Mouse (Mus musculus): ENCODE measurements at regions not wholly inside any gene's neighbourhood (a gene's known extent, or its start where the extent isn't known, plus 50 kb on each side); places are given as distances from the start of the nearest gene placed in this dataset.

- DNase-seq (ENCODE audit: low spot score), result no peak
- no peaks in the 10 kb centered on the region for H3K4me1 ChIP-seq
- no peaks in the 10 kb centered on the region for H3K36me3 ChIP-seq
- H3K4me3 ChIP-seq, result no peak overlapping the region
- H3K9me3 ChIP-seq (replicated peaks), result no peaks in the 10 kb centered on the region
- no peak overlapping the region for H3K27ac ChIP-seq (replicated peaks)
- H3K27me3 ChIP-seq (ENCODE audit: low read depth, poor library complexity, severe bottlenecking), result no peaks in the 10 kb centered on the region
- 91% methylated on average over 1 of the region's 1 CpGs for WGBS
Observed at GRCm38 (mm10) chr14:53901103-53901502, 352.8 kb downstream of the Dad1 start.

GRCm38 (mm10) chr14:53881304-53881703 is 372.6 kb downstream of the Dad1 start:
- WGBS, result 18% methylated on average over 3 of the region's 3 CpGs
- Histone ChIP-seq H3K27me3 (ENCODE audit: low read depth, poor library complexity, severe bottlenecking) (no peaks in the 10 kb centered on the region), H3K36me3 (no peaks in the 10 kb centered on the region), H3K4me3 (no peak overlapping the region), H3K9me3 (replicated peaks) (no peaks in the 10 kb centered on the region), H3K27ac (replicated peaks) (no peak overlapping the region), H3K4me1 (no peaks in the 10 kb centered on the region)
- DNase-seq (ENCODE audit: low spot score), result no peak

DNA sequence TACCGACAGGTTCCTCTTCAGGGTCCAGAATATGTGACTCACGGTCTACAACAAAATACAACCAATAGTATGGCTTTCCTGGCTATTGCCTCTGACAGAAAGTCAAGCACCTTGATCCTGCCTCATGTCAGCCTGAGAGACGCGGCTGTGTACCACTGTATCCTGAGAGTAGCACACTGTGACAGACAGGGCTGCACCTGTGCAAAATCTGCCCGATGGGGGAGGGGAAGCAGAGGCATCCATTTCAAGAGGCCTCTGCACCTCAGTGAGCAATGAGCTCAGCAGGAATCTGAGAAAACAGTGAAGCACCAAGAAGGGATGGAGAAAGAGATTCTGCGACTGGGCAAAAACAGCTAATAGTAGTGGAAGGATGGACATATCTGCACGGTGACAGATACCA is 377.3 kb downstream of the Dad1 start:
- no peaks in the 10 kb centered on the region for H3K9me3 ChIP-seq (replicated peaks)
- no peak overlapping the region for H3K4me3 ChIP-seq
- no peak overlapping the region for H3K27ac ChIP-seq (replicated peaks)
- H3K36me3 ChIP-seq, result no peaks in the 10 kb centered on the region
- H3K27me3 ChIP-seq (ENCODE audit: low read depth, poor library complexity, severe bottlenecking), result no peaks in the 10 kb centered on the region
- WGBS, result 70% methylated on average over 7 of the region's 7 CpGs
- DNase-seq (ENCODE audit: low spot score), result no peak
- H3K4me1 ChIP-seq, result no peaks in the 10 kb centered on the region

- Histone ChIP-seq H3K27ac (replicated peaks) (no peak overlapping the region), H3K27me3 (ENCODE audit: low read depth, poor library complexity, severe bottlenecking) (no peaks in the 10 kb centered on the region), H3K4me3 (no peak overlapping the region), H3K36me3 (no peaks in the 10 kb centered on the region), H3K9me3 (replicated peaks) (no peaks in the 10 kb centered on the region), H3K4me1 (no peaks in the 10 kb centered on the region)
- 56% methylated on average over 6 of the region's 6 CpGs for WGBS
- no peak for DNase-seq (ENCODE audit: low spot score)
Observed at GRCm38 (mm10) chr14:53875736-53876135, 378.2 kb downstream of the Dad1 start.

DNA sequence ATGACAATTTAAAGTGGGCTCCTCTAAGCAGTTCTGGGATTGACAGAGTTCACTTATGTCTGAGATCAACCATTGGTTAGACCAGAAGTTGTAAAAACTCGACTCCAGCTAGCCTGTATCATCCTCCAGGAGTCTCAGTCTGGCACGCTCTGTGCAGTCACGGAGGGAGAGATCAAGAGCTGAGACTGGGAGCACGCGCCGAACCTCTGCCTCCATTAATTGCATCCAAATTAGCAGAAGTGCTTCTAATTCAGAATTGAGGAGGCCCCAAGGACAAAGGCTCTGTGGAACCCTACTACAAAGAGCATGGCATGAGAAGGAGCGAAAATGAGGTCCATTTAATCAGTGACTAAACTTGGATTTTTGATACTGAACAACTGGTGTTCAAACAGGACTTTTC is 406.9 kb downstream of the Dad1 start:
- WGBS, result 78% methylated on average over 7 of the region's 7 CpGs
- Histone ChIP-seq H3K4me3 (no peak overlapping the region), H3K4me1 (no peaks in the 10 kb centered on the region), H3K9me3 (replicated peaks) (no peaks in the 10 kb centered on the region), H3K27ac (replicated peaks) (no peak overlapping the region), H3K36me3 (no peaks in the 10 kb centered on the region), H3K27me3 (ENCODE audit: low read depth, poor library complexity, severe bottlenecking) (no peaks in the 10 kb centered on the region)
- no peak for DNase-seq (ENCODE audit: low spot score)

- no peak for DNase-seq (ENCODE audit: low spot score)
- no peaks in the 10 kb centered on the region for H3K27me3 ChIP-seq (ENCODE audit: low read depth, poor library complexity, severe bottlenecking)
- H3K9me3 ChIP-seq (replicated peaks), result no peaks in the 10 kb centered on the region
- no peaks in the 10 kb centered on the region for H3K36me3 ChIP-seq
- no peak overlapping the region for H3K27ac ChIP-seq (replicated peaks)
- H3K4me3 ChIP-seq, result no peak overlapping the region
- H3K4me1 ChIP-seq, result no peaks in the 10 kb centered on the region
- 93% methylated on average over 9 of the region's 9 CpGs for WGBS
Observed at GRCm38 (mm10) chr14:53845646-53846045, 408.3 kb downstream of the Dad1 start.

GRCm38 (mm10) chr14:53832553-53832952 is 421.4 kb downstream of the Dad1 start:
- no peaks in the 10 kb centered on the region; the same call in 1 of the 2 replicates for H3K4me1 ChIP-seq
- WGBS, result 78% methylated on average over 3 of the region's 3 CpGs
- no peaks in the 10 kb centered on the region for H3K27me3 ChIP-seq (ENCODE audit: low read depth, poor library complexity, severe bottlenecking)
- no peak overlapping the region for H3K27ac ChIP-seq (replicated peaks)
- no peak overlapping the region for H3K4me3 ChIP-seq
- H3K9me3 ChIP-seq (replicated peaks), result no peaks in the 10 kb centered on the region
- H3K36me3 ChIP-seq, result no peaks in the 10 kb centered on the region
- no peak for DNase-seq (ENCODE audit: low spot score)

- no peaks in the 10 kb centered on the region for H3K27me3 ChIP-seq (ENCODE audit: low read depth, poor library complexity, severe bottlenecking)
- H3K4me1 ChIP-seq, result no peaks in the 10 kb centered on the region; the same call in 1 of the 2 replicates
- H3K4me3 ChIP-seq, result no peak overlapping the region
- H3K9me3 ChIP-seq (replicated peaks), result no peaks in the 10 kb centered on the region
- no peak for DNase-seq (ENCODE audit: low spot score)
- H3K36me3 ChIP-seq, result no peaks in the 10 kb centered on the region
- 81% methylated on average over 6 of the region's 6 CpGs for WGBS
- no peak overlapping the region for H3K27ac ChIP-seq (replicated peaks)
Observed at GRCm38 (mm10) chr14:53831651-53832050, 422.3 kb downstream of the Dad1 start.

DNA sequence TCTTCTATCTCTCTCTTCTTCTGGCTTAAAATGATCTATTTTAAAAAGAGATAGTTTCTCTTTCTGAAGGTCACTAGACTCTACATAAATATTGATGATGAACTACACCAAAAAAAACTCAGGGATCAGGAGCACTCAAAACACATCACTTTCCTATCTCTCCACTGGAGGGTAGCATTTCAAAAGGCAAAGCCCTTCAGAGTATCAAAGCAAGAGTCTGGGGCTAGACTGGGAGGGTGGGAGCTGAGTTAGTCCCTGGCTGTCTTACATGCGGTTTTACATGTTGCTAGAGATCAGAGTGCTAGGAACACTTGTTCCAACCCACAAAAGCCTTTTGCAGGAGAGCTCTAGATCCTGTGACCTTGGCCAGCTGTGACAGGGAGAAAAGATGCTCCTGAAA is 423.2 kb downstream of the Dad1 start:
- H3K4me3 ChIP-seq, result no peak overlapping the region
- 43% methylated on average over 1 of the region's 1 CpGs for WGBS
- no peaks in the 10 kb centered on the region for H3K27me3 ChIP-seq (ENCODE audit: low read depth, poor library complexity, severe bottlenecking)

DNA sequence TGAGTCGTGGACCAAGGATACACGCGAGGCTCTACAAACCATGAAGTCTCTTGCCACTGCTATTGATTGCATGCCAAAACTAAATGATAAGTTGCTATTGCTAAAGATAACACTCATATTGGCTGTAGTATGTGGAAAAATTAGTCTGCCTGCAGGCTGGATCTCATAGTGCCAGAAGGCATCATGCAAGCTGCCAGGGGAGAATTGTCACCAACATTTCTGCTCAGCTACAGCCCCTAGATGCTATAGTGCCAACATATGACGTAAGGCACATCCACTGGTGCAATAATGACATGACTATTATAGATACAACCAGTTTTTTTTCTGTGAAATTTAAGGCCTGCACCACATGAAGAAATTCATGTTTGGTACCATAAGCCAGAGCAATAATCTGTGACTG is 427.1 kb downstream of the Dad1 start:
- Histone ChIP-seq H3K4me3 (no peak overlapping the region), H3K36me3 (no peaks in the 10 kb centered on the region), H3K27ac (replicated peaks) (no peak overlapping the region), H3K9me3 (replicated peaks) (no peaks in the 10 kb centered on the region), H3K27me3 (ENCODE audit: low read depth, poor library complexity, severe bottlenecking) (no peaks in the 10 kb centered on the region), H3K4me1 (no peaks in the 10 kb centered on the region; the same call in 1 of the 2 replicates)
- DNase-seq (ENCODE audit: low spot score), result no peak
- WGBS, result 93% methylated on average over 4 of the region's 4 CpGs

More for the DNA sequence above, 423.2 kb downstream of the Dad1 start:
- H3K27ac ChIP-seq (replicated peaks), result no peak overlapping the region
- no peaks in the 10 kb centered on the region for H3K9me3 ChIP-seq (replicated peaks)
- no peaks in the 10 kb centered on the region for H3K36me3 ChIP-seq
- DNase-seq (ENCODE audit: low spot score), result no peak
- no peaks in the 10 kb centered on the region; the same call in 1 of the 2 replicates for H3K4me1 ChIP-seq

GRCm38 (mm10) chr14:53806231-53806630 is 447.7 kb downstream of the Dad1 start:
- peak; percentile 52 for DNase-seq (ENCODE audit: low spot score)
- no peak overlapping the region for H3K27ac ChIP-seq (replicated peaks)
- no peak overlapping the region for H3K4me3 ChIP-seq
- H3K4me1 ChIP-seq, result peaks cover 3% of the 10 kb centered on the region; the same call in 1 of the 2 replicates
- H3K9me3 ChIP-seq (replicated peaks), result no peaks in the 10 kb centered on the region
- no peaks in the 10 kb centered on the region for H3K36me3 ChIP-seq
- H3K27me3 ChIP-seq (ENCODE audit: low read depth, poor library complexity, severe bottlenecking), result no peaks in the 10 kb centered on the region
- WGBS, result 8% methylated on average over 3 of the region's 3 CpGs

DNA sequence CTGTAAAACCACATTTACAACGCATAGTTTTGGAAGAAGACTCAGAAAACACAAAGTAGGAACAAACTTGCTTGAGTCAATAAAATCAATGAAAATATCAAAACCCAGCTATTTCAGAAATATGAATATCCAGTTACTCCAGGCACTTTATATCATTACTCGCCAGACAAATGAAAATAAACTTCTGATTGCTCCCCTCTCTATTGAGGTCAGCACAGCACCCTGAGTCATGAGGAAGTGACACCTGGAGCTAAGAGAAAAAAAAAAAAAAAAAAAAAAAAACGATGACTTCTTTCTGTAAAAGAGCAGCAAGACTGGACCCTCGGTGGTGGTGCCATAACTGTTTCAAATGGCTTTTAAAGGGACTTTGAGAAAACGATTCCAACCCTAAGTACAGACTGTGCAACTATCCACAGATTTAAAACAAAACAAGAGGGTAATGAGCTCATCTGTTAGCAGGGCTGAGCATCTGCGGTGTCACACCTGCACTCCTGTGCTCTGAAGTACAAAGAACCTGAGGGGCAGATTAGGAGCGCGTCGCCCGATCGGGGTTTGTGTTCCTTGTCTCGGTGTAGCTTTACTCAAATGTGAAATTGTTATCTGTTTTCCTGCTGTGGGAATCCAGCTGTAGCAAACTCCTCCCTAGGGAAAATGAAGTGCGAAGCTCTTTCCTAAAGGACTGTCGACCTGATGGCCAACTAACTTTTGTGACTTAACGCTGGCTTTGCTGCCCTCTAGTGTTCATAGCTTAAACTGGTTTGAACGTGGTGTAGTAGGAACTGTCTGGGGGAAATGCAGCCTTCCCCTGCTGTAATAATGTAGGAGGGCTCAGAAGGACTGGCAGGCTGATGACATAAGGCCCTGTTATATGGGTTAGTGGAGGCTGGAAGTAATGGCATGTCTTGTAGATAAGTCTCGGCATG is 449.9 kb downstream of the Dad1 start:
- Histone ChIP-seq H3K27ac (replicated peaks) (no peak overlapping the region), H3K4me3 (no peak overlapping the region), H3K9me3 (replicated peaks) (no peaks in the 10 kb centered on the region), H3K4me1 (peaks cover 3% of the 10 kb centered on the region; the same call in 1 of the 2 replicates), H3K36me3 (no peaks in the 10 kb centered on the region), H3K27me3 (ENCODE audit: low read depth, poor library complexity, severe bottlenecking) (no peaks in the 10 kb centered on the region)
- peak; percentile 47 for DNase-seq (ENCODE audit: low spot score)
- 31% methylated on average over 17 of the region's 17 CpGs for WGBS

GRCm38 (mm10) chr14:53802547-53802946 is 451.4 kb downstream of the Dad1 start:
- no peak for DNase-seq (ENCODE audit: low spot score)
- 95% methylated on average over 3 of the region's 3 CpGs for WGBS

More at GRCm38 (mm10) chr14:53802547-53802946, 451.4 kb downstream of the Dad1 start:
- H3K4me1 ChIP-seq, result peaks cover 3% of the 10 kb centered on the region; the same call in 1 of the 2 replicates
- H3K4me3 ChIP-seq, result no peak overlapping the region
- H3K27ac ChIP-seq (replicated peaks), result no peak overlapping the region
- H3K27me3 ChIP-seq (ENCODE audit: low read depth, poor library complexity, severe bottlenecking), result no peaks in the 10 kb centered on the region
- no peaks in the 10 kb centered on the region for H3K36me3 ChIP-seq
- no peaks in the 10 kb centered on the region for H3K9me3 ChIP-seq (replicated peaks)
